Mouse (Mus musculus) lung, embryonic 14.5 days (tissue): Measurements from ENCODE around the gene Foxp1. TPM values are rescaled to one million over a fixed set of nuclear protein-coding genes. Genes with fewer than 3 reads are reported as not detected.
A peak's percentile ranks its signal among the peaks of the same experiment; 100 is the strongest.

Source experiments
- ATAC-seq: fragments of 200-750 bp; cut with Nextera tagmentation; 2 replicates; pipeline ENCODE4 v1.8.0; 2017; ENCODE audit warnings: mild to moderate bottlenecking, moderate TSS enrichment, moderate library complexity; ENCODE audit not compliant: insufficient read depth
- DNase-seq: peaks from one replicate; pipeline ENCODE4 v3.0.0-alpha.2; 2015
- H3K27ac ChIP-seq: fragments of 300-500 bp; sonication (generic); 2 replicates; pipeline ENCODE4 v1.5.1; 2014; ENCODE audit warnings: low read depth, mild to moderate bottlenecking, moderate library complexity
- H3K27me3 ChIP-seq: fragments of 300-500 bp; sonication (generic); 2 replicates; pipeline ENCODE4 v1.6.1; 2014; ENCODE audit warnings: low read length, control low read depth; ENCODE audit not compliant: insufficient read depth
- H3K36me3 ChIP-seq: fragments of 300-500 bp; sonication (generic); 2 replicates; pipeline ENCODE4 v1.6.1; 2014; ENCODE audit warnings: control low read depth; ENCODE audit not compliant: insufficient read depth
- H3K4me1 ChIP-seq: fragments of 300-500 bp; sonication (generic); 2 replicates; pipeline ENCODE4 v1.6.1; 2014; ENCODE audit warnings: antibody characterized with exemption, control low read depth; ENCODE audit not compliant: insufficient read depth
- H3K4me2 ChIP-seq: fragments of 300-500 bp; sonication (generic); 2 replicates; pipeline ENCODE4 v1.6.1; 2014; ENCODE audit warnings: mild to moderate bottlenecking
- H3K4me3 ChIP-seq: fragments of 300-500 bp; sonication (generic); 2 replicates; pipeline ENCODE4 v1.5.1; 2014; ENCODE audit warnings: low read depth, low read length
- H3K9ac ChIP-seq: fragments of 300-500 bp; sonication (generic); 2 replicates; pipeline ENCODE4 v1.6.1; 2014
- H3K9me3 ChIP-seq: fragments of 300-500 bp; sonication (generic); 2 replicates; pipeline ENCODE4 v1.6.1; 2016; ENCODE audit warnings: low read depth, low read length, control low read depth
- CTCF ChIP-seq: IDR thresholded peaks from 2 replicates; pipeline ENCODE4 v1.5.1; 2016; ENCODE audit warnings: antibody characterized with exemption, low read depth
- WGBS: fragments of 180-500 bp; shearing (Covaris S2); extraction: QIAGEN DNeasy Blood & Tissue Kit; methylation state at CpG from one replicate; pipeline ENCODE4 v1.1.7; 2014; 5-methylcytosine and 5-hydroxymethylcytosine counted together
- polyA plus RNA-seq: library from polyadenylated mRNA; unstranded; fragments of >200 nt; fragmentation: Nextera tagmentation; extraction: Ambion mirVana; gene quantifications from 2 replicates; pipeline ENCODE4 v1.2.1, GENCODE M21; 2014

The Foxp1 gene
- polyA plus RNA-seq, 1 experiment from 2014 or later, result 111 TPM

GRCm38 (mm10) chr6:99107674-99108073, 414.8 kb downstream of the Foxp1 start:
- Histone ChIP-seq H3K27ac (no peak overlapping the region), H3K4me1 (peaks cover 7% of the 10 kb centered on the region; the same call in 1 of the 2 replicates), H3K36me3 (no peaks in the 10 kb centered on the region), H3K9me3 (no peaks in the 10 kb centered on the region), H3K4me3 (no peak overlapping the region), H3K9ac (no peak overlapping the region), H3K27me3 (no peaks in the 10 kb centered on the region), H3K4me2 (no peak overlapping the region)
- WGBS, result 64% methylated on average over 6 of the region's 6 CpGs
- DNase-seq, result no peak
- ATAC-seq, result no peak
- no peak for TF ChIP-seq CTCF

GRCm38 (mm10) chr6:99107081-99107482, 415.4 kb downstream of the Foxp1 start:
- Histone ChIP-seq H3K36me3 (no peaks in the 10 kb centered on the region), H3K27ac (no peak overlapping the region), H3K9me3 (no peaks in the 10 kb centered on the region), H3K4me1 (peaks cover 7% of the 10 kb centered on the region; the same call in 1 of the 2 replicates), H3K4me2 (no peak overlapping the region), H3K9ac (no peak overlapping the region), H3K4me3 (no peak overlapping the region), H3K27me3 (no peaks in the 10 kb centered on the region)
- ATAC-seq, result peak; percentile 62; the same call in 1 of the 2 replicates
- peak; percentile 69 for DNase-seq
- no peak for TF ChIP-seq CTCF
- 28% methylated on average over 6 of the region's 6 CpGs for WGBS

DNA sequence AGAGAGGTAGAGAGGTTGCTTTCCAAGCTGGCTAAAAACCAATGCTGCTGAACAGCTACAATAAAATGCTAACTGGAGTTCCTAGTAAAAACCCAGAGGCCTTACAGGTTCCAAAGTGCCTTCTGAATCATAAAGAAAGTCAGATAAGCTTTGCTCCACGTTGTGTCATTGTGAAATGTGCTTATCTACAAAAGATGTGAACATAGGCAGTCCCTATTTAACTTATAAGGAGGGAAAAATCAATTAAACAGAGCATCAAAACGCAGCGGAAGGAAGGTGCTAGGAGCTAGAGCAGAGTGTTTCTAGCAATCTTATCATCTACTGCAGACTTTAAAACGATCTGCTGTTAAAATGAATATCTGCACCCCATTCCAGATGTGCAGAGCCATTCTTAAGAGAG, 416.5 kb downstream of the Foxp1 start:
- WGBS, result 45% methylated on average over 4 of the region's 4 CpGs
- TF ChIP-seq CTCF, result no peak
- peaks cover 15% of the 10 kb centered on the region for H3K4me1 ChIP-seq
- no peak for ATAC-seq
- no peak for DNase-seq
- H3K36me3 ChIP-seq, result no peaks in the 10 kb centered on the region
- no peak overlapping the region for H3K4me3 ChIP-seq
- H3K9me3 ChIP-seq, result no peaks in the 10 kb centered on the region
- no peaks in the 10 kb centered on the region for H3K27me3 ChIP-seq
- no peak overlapping the region for H3K9ac ChIP-seq
- H3K27ac ChIP-seq, result no peak overlapping the region
- H3K4me2 ChIP-seq, result no peak overlapping the region

GRCm38 (mm10) chr6:99104446-99104845, 418.1 kb downstream of the Foxp1 start:
- DNase-seq, result no peak
- H3K4me3 ChIP-seq, result no peak overlapping the region
- no peaks in the 10 kb centered on the region for H3K27me3 ChIP-seq
- H3K4me2 ChIP-seq, result no peak overlapping the region
- TF ChIP-seq CTCF, result no peak
- H3K27ac ChIP-seq, result no peak overlapping the region
- no peak overlapping the region for H3K9ac ChIP-seq
- WGBS, result 84% methylated on average over 7 of the region's 7 CpGs
- no peak for ATAC-seq
- no peaks in the 10 kb centered on the region for H3K36me3 ChIP-seq
- peaks cover 24% of the 10 kb centered on the region for H3K4me1 ChIP-seq
- no peaks in the 10 kb centered on the region for H3K9me3 ChIP-seq

DNA sequence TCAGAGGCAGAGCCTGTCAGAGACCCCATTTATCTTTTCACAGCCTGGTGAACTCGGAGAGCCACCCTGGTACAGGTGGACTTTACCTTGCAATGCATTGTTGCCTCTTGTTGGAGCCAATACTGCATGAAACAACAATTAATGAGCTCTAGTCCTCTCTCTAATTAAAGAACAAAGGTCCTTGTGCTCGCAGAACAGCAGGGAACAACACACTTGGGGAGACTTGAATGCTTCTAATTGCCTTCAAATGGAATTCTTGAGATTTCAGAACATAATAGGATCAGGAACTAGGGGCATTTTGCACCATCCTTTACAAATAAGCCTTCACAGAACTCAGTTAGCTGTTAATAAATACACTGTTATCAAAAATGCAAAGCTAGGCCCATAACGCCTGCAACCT, 418.6 kb downstream of the Foxp1 start:
- H3K36me3 ChIP-seq, result no peaks in the 10 kb centered on the region
- 64% methylated on average over 3 of the region's 3 CpGs for whole genome bisulfite sequencing
- no peak overlapping the region for H3K4me3 ChIP-seq
- H3K4me2 ChIP-seq, result no peak overlapping the region
- DNase-seq (no peak), ATAC-seq (no peak)
- peaks cover 24% of the 10 kb centered on the region for H3K4me1 ChIP-seq
- H3K27me3 ChIP-seq, result no peaks in the 10 kb centered on the region
- H3K9ac ChIP-seq, result no peak overlapping the region
- no peak for TF ChIP-seq CTCF
- no peaks in the 10 kb centered on the region for H3K9me3 ChIP-seq
- H3K27ac ChIP-seq, result no peak overlapping the region

DNA sequence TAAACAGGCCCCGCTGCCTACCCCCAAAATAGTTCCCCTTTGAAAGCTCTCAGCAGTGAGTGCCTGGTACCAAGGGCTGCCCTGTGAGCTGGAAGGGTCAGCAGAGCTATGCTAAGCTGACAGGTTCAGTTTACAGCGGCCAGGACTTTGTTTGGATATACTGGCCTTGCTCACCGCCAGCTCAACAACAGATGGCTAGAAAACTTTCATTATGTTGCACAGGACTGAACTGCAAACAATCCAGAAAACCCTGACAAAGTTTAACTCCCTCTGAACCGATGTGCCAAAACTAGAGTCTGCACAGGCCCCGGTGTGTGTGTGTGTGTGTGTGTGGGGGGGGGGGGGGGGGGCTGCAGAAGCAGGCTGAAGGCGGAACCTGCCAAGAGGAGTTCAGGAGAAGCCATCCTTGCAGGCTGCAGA, 421.0 kb downstream of the Foxp1 start:
- DNase-seq (peak; percentile 62), ATAC-seq (peak; percentile 62)
- Histone ChIP-seq H3K4me2 (peak overlapping the region; percentile 51), H3K36me3 (no peaks in the 10 kb centered on the region), H3K27me3 (no peaks in the 10 kb centered on the region), H3K4me1 (peaks cover 31% of the 10 kb centered on the region), H3K9me3 (no peaks in the 10 kb centered on the region), H3K4me3 (no peak overlapping the region), H3K9ac (no peak overlapping the region), H3K27ac (peak overlapping the region; percentile 87)
- TF ChIP-seq CTCF, result no peak
- WGBS, result 6% methylated on average over 6 of the region's 6 CpGs

DNA sequence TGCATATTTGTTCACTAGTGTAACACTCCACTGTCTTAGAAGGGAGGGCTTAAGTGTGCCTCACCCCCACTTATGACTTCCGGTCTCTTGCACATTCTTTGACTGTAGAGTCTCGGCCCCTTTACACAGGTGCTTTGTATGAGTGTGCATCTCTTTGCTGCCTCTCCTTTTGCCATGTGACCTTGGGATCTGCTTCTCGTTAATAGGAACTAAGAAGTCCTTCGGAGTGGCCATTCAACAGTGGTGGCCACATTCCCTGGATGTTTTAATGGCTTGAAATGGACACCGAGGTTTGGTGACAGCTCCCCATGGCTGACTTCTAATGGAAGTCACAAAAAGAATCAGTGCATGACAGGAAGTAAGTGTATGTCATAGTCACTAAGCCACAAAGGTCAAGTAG, 422.2 kb downstream of the Foxp1 start:
- no peak for TF ChIP-seq CTCF
- WGBS, result 43% methylated on average over 5 of the region's 5 CpGs
- Histone ChIP-seq H3K36me3 (no peaks in the 10 kb centered on the region), H3K4me3 (no peak overlapping the region), H3K4me2 (no peak overlapping the region), H3K4me1 (peaks cover 34% of the 10 kb centered on the region; the same call in 1 of the 2 replicates), H3K27ac (no peak overlapping the region), H3K27me3 (no peaks in the 10 kb centered on the region), H3K9ac (no peak overlapping the region), H3K9me3 (no peaks in the 10 kb centered on the region)
- ATAC-seq (no peak), DNase-seq (no peak)

- no peak overlapping the region for H3K4me2 ChIP-seq
- no peak for ATAC-seq
- H3K27ac ChIP-seq, result no peak overlapping the region
- H3K36me3 ChIP-seq, result no peaks in the 10 kb centered on the region
- no peak overlapping the region for H3K9ac ChIP-seq
- H3K27me3 ChIP-seq, result no peaks in the 10 kb centered on the region
- no peak for TF ChIP-seq CTCF
- no peak overlapping the region for H3K4me3 ChIP-seq
- 41% methylated on average over 4 of the region's 4 CpGs for WGBS
- peaks cover 34% of the 10 kb centered on the region; the same call in 1 of the 2 replicates for H3K4me1 ChIP-seq
- DNase-seq, result no peak
- H3K9me3 ChIP-seq, result no peaks in the 10 kb centered on the region
These were observed 422.7 kb downstream of the Foxp1 start for GRCm38 (mm10) chr6:99099781-99100180.
